Mouse (Mus musculus): ENCODE data around the gene Tbc1d24.
A peak's percentile ranks its signal among the peaks of the same experiment; 100 is the strongest.

Tbc1d24 gene

GRCm38 (mm10) chr17:24173423-24173822 is 31.9 kb downstream of the Tbc1d24 start:
- peak; percentile 67 for DNase-seq (ENCODE audit: low spot score)

DNA sequence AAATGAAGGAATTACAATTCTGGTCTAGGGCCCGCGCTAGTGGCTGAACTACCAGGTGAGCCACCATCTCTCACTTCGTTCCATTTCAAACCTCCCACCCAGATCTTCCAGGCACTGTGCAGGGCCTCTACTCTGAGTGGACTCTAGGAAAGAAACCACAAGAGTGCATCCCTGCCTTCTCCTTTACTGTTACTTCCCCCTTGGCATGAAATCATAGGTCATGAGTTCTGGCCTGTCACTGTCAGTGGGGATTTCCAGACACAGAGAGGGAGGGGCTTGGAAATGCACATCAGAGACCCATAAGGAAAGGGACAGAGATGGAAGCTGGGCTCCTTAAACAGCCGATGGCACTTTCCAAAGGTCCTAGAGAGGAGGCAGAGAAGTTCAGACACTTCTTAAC is 33.6 kb downstream of the Tbc1d24 start:
- no peak for DNase-seq (ENCODE audit: low spot score)

GRCm38 (mm10) chr17:24170729-24171128 is 34.6 kb downstream of the Tbc1d24 start:
- no peak for DNase-seq (ENCODE audit: low spot score)

- DNase-seq (ENCODE audit: low spot score): no peak
These were observed 35.2 kb downstream of the Tbc1d24 start for GRCm38 (mm10) chr17:24170125-24170524.

- peak; percentile 95 for DNase-seq (ENCODE audit: low spot score)
These were observed 35.9 kb downstream of the Tbc1d24 start, which contains the start of gene Atp6v0c for GRCm38 (mm10) chr17:24169317-24170065. Gene Atp6v0c (minus strand): TSS chr17:24169702.

DNA sequence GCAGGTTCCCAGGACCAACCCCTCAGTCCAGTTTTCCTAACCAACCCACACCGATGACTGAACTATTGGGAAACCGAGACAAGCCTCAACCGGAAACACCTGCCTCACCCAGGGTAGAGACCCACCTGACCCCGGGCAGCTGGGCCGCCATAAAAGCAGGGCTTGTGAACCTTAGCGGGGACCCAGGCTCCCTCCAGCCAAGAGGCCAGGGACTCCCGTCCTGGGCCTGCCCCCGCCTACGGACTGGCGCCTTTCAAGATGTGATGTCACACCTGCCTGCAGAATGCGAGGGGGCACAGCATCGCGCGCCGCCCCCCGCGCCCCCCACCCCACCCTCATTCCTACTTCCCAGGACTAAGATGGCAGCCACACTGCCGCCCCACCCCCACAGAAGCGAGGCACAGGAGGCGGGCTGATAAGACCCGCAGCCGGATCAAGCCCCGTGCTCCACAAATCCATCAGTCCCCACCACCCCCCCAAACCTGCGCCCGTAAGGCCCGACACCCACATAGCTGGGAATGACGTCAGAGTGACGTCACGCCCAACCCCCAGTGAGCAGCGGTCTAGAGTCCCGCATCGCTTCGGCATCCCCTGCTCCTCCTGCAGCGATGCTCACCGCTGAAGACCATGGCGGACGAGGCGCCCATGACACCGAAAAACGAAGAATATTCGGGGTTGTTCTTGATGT is 36.6 kb downstream of the Tbc1d24 start:
- DNase-seq (ENCODE audit: low spot score): peak; percentile 58

DNA sequence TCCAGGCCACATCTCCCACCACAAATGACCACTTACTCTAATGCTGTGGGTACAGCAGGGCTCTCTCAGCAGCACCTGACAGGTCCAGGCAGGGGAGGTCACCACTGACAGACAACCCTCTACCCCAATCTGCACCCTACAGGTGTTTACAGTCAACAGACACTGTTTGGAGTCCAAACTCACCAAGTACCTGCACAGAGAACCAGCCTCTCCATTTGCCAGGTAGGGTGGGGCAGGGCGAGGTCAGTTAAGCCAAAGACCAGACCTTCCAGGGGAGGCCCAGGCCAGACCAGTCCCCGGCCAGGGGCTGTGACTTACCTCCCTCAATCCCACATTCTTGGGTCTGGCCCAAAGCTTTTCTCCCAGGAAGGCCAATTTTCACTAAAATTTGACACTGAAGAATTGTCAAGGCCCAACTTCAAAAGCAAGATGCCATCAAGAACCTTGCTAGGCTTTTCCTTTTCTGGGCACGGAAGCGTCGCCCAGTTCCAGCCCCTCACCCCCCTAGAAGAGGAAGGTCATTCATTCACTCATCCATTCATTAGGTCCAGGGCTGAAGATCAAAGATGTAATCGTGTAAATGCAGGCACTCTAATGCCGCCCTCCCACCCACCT is 37.4 kb downstream of the Tbc1d24 start:
- no peak for DNase-seq (ENCODE audit: low spot score)

DNA sequence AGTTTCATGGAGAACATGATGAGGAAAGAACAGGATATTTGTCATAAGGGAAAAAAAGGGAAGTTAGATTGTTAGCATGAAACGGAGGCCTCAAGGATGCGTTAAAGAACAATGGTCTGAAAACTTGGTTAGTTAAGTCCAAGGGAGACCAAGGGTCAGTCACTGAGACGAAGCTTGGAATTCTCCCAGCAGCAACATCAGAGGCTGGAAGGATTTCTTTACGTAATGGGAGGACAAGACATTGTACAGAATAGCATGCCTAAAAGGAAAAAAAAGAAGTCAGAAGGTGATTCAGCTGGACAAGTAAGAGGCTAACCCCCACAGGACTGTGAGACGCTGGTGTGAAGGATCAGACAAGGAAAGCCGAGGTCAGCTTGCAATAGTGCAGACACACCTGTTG is 38.2 kb downstream of the Tbc1d24 start:
- no peak for DNase-seq (ENCODE audit: low spot score)

GRCm38 (mm10) chr17:24164566-24165259 is 40.6 kb downstream of the Tbc1d24 start:
- DNase-seq (ENCODE audit: low spot score): no peak

- peak; percentile 97 for DNase-seq (ENCODE audit: low spot score)
These were observed 42.0 kb downstream of the Tbc1d24 start, which contains the start of gene Amdhd2 for GRCm38 (mm10) chr17:24163176-24163962. Gene Amdhd2 (minus strand): TSS chr17:24163766.

- DNase-seq (ENCODE audit: low spot score): peak; percentile 44
These were observed 42.7 kb downstream of the Tbc1d24 start for GRCm38 (mm10) chr17:24162584-24163175.

- no peak for DNase-seq (ENCODE audit: low spot score)
These were observed 43.9 kb downstream of the Tbc1d24 start for GRCm38 (mm10) chr17:24161466-24161865.

GRCm38 (mm10) chr17:24157526-24157925 is 47.8 kb downstream of the Tbc1d24 start:
- no peak for DNase-seq (ENCODE audit: low spot score)

DNA sequence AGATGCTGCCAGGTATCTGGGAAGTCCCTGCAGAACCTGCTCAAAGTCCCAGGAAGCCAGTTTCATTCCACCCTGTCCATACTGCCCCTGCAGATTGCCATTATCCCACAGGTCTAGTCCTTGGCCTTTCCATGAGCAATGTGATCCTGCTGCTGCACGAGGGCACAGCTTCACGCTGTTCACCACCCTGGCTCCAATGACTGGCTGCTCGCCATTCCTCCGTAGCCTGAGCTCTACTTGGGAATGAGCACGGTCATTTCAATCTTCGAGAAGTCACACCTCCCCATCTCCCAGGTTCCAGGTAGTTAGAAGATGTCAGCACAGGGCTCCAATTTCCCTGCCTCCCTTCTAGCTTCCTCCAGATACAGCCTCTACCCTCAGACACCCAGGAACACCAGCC is 48.2 kb downstream of the Tbc1d24 start:
- no peak for DNase-seq (ENCODE audit: low spot score)

DNA sequence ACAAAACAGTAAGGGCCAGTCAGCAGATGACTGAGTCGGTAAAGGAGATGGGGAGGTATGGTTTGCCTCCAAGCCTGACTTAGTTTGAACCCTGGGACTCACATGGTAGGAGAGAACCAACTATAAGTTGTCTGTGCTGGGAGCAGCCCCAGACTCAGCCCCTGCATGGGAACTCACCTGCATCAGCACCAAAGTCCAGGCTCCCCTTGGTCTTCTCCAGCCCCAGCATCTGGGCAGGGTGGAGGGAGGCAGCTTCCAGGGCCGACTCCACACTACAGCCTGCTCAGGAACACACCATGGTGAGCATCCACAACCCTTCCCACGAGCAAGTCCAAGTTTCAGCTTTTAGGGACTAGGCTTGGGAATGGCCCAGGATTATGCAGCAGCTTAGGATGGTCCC is 49.0 kb downstream of the Tbc1d24 start:
- no peak for DNase-seq (ENCODE audit: low spot score)

GRCm38 (mm10) chr17:24155742-24156141 is 49.6 kb downstream of the Tbc1d24 start:
- DNase-seq (ENCODE audit: low spot score): no peak

- DNase-seq (ENCODE audit: low spot score): no peak
These were observed 50.9 kb downstream of the Tbc1d24 start for GRCm38 (mm10) chr17:24154463-24154862.

DNA sequence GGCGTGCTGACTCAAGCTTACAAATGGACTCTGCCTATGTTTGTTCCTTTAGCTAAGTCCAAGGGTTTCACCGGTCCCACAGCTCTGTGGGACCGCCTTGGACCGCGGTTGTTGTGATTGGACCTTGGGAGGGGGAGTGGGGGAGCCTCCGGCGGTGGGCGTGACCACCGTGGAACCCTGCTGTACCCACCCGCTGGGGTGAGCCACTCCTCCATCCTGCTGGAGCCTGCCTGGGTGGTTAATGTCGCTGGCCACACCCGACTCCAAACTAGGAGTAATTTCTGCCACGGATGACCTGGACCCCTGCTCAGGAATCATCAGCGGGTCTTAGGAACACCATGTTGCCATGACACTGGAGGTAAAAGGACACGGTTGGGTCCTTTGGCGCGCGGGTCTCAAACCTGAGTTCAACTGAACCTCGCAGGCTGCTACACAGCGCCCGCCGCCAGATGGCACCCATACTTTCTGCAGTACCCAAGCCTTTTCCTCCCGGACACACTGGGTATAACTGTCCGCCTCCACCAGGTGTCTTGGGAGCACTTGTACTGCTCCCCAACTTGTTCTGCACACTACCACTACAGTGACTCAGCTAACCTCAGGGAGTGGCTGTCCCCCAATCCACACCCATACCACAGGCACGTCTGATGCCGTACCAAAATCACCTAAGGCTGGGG is 53.3 kb downstream of the Tbc1d24 start:
- peak; percentile 86 for DNase-seq (ENCODE audit: low spot score)

GRCm38 (mm10) chr17:24151382-24151781 is 54.0 kb downstream of the Tbc1d24 start:
- DNase-seq (ENCODE audit: low spot score): no peak

GRCm38 (mm10) chr17:24150824-24151223 is 54.5 kb downstream of the Tbc1d24 start, which contains the start of gene Pdpk1:
Gene Pdpk1 (minus strand): TSS chr17:24150924.
- no peak for DNase-seq (ENCODE audit: low spot score)

Data from urinary bladder, postnatal 14 days (tissue).